Mouse (Mus musculus) limb, embryonic 10.5 days (tissue): ENCODE results near the gene Rgs13. TPM values are rescaled to one million over a fixed set of nuclear protein-coding genes. Genes with fewer than 3 reads are reported as not detected.
"Not testable (repeated sequence)": the region's sequence is repeated elsewhere in the genome, so short reads cannot be mapped to it uniquely, and the experiment has no call there.

Source experiments
- DNase-seq: peaks from one replicate; pipeline ENCODE4 v3.0.0-alpha.2; 2017; ENCODE audit warnings: low spot score
- H3K27ac ChIP-seq: fragments of 300-500 bp; sonication (generic); 2 replicates; pipeline ENCODE4 v1.5.1; 2016; ENCODE audit warnings: mild to moderate bottlenecking
- H3K27me3 ChIP-seq: fragments of 300-500 bp; sonication (generic); 2 replicates; pipeline ENCODE4 v1.6.1; 2016; ENCODE audit warnings: low read depth, mild to moderate bottlenecking; ENCODE audit not compliant: poor library complexity, severe bottlenecking
- H3K36me3 ChIP-seq: fragments of 300-500 bp; sonication (generic); 2 replicates; pipeline ENCODE4 v1.6.1; 2016; ENCODE audit warnings: mild to moderate bottlenecking, moderate library complexity
- H3K4me1 ChIP-seq: fragments of 300-500 bp; sonication (generic); 2 replicates; pipeline ENCODE4 v1.6.1; 2016
- H3K4me3 ChIP-seq: fragments of 300-500 bp; sonication (generic); 2 replicates; pipeline ENCODE4 v1.5.1; 2016; ENCODE audit warnings: mild to moderate bottlenecking, moderate library complexity
- H3K9me3 ChIP-seq: fragments of 300-500 bp; sonication (generic); replicated peaks from 2 replicates; pipeline ENCODE4 v1.6.1; 2016; ENCODE audit warnings: mild to moderate bottlenecking
- WGBS: fragments of 180-500 bp; shearing (Covaris S2); methylation state at CpG from one replicate; pipeline ENCODE4 v1.1.7; 2016; 5-methylcytosine and 5-hydroxymethylcytosine counted together
- polyA plus RNA-seq: library from polyadenylated mRNA; unstranded; fragments of >200 nt; fragmentation: Nextera tagmentation; extraction: Ambion mirVana; gene quantifications from 2 replicates; pipeline ENCODE4 v1.2.1, GENCODE M21; 2016

Rgs13 gene
- polyA plus RNA-seq, 1 experiment from 2014 or later, result not detected

GRCm38 (mm10) chr1:144178281-144178957 lies 1.2 kb upstream of the Rgs13 start:
- no peak overlapping the region for H3K27ac ChIP-seq
- H3K27me3 ChIP-seq, result no peaks in the 10 kb centered on the region
- DNase-seq, result no peak
- H3K9me3 ChIP-seq, result no peaks in the 10 kb centered on the region
- WGBS, result 84% methylated on average over 9 of the region's 9 CpGs
- no peaks in the 10 kb centered on the region for H3K4me1 ChIP-seq
- no peaks in the 10 kb centered on the region for H3K36me3 ChIP-seq
- H3K4me3 ChIP-seq, result no peak overlapping the region

GRCm38 (mm10) chr1:144177620-144178019 lies 448 bp upstream of the Rgs13 start:
- no peaks in the 10 kb centered on the region for H3K4me1 ChIP-seq
- no peaks in the 10 kb centered on the region for H3K9me3 ChIP-seq
- no peaks in the 10 kb centered on the region for H3K27me3 ChIP-seq
- H3K4me3 ChIP-seq, result no peak overlapping the region
- H3K27ac ChIP-seq, result no peak overlapping the region
- H3K36me3 ChIP-seq, result no peaks in the 10 kb centered on the region
- no peak for DNase-seq

GRCm38 (mm10) chr1:144174760-144175159 lies 2.4 kb downstream of the Rgs13 start:
- no peaks in the 10 kb centered on the region for H3K9me3 ChIP-seq
- WGBS, result 92% methylated on average over 6 of the region's 6 CpGs
- DNase-seq, result no peak
- no peak overlapping the region for H3K27ac ChIP-seq
- no peak overlapping the region for H3K4me3 ChIP-seq
- H3K27me3 ChIP-seq, result no peaks in the 10 kb centered on the region
- H3K36me3 ChIP-seq, result no peaks in the 10 kb centered on the region
- no peaks in the 10 kb centered on the region for H3K4me1 ChIP-seq

GRCm38 (mm10) chr1:144173568-144174036 lies 3.6 kb downstream of the Rgs13 start:
- Histone ChIP-seq H3K9me3 (no peaks in the 10 kb centered on the region), H3K27ac (no peak overlapping the region)
- 77% methylated on average over 2 of the region's 2 CpGs for WGBS

GRCm38 (mm10) chr1:144168921-144169320 lies 8.3 kb downstream of the Rgs13 start:
- H3K36me3 ChIP-seq, result no peaks in the 10 kb centered on the region
- no peaks in the 10 kb centered on the region for H3K27me3 ChIP-seq
- H3K4me1 ChIP-seq, result no peaks in the 10 kb centered on the region
- H3K4me3 ChIP-seq, result no peak overlapping the region
- 91% methylated on average over 4 of the region's 4 CpGs for whole genome bisulfite sequencing
- no peak for DNase-seq
- no peak overlapping the region for H3K27ac ChIP-seq
- no peaks in the 10 kb centered on the region for H3K9me3 ChIP-seq

More at GRCm38 (mm10) chr1:144173568-144174036, 3.6 kb downstream of the Rgs13 start:
- Histone ChIP-seq H3K36me3 (no peaks in the 10 kb centered on the region), H3K4me1 (no peaks in the 10 kb centered on the region), H3K27me3 (no peaks in the 10 kb centered on the region), H3K4me3 (no peak overlapping the region)
- DNase-seq, result no peak

GRCm38 (mm10) chr1:144167761-144168160 lies 9.4 kb downstream of the Rgs13 start:
- Histone ChIP-seq H3K9me3 (no peaks in the 10 kb centered on the region), H3K4me3 (no peak overlapping the region), H3K27ac (no peak overlapping the region), H3K27me3 (no peaks in the 10 kb centered on the region), H3K36me3 (no peaks in the 10 kb centered on the region), H3K4me1 (no peaks in the 10 kb centered on the region)
- DNase-seq, result no peak
- WGBS, result 79% methylated on average over 1 of the region's 1 CpGs

GRCm38 (mm10) chr1:144166897-144167296 lies 10.3 kb downstream of the Rgs13 start:
- H3K27ac ChIP-seq, result no peak overlapping the region
- H3K9me3 ChIP-seq, result no peaks in the 10 kb centered on the region
- H3K4me3 ChIP-seq, result no peak overlapping the region
- H3K36me3 ChIP-seq, result no peaks in the 10 kb centered on the region
- no peaks in the 10 kb centered on the region for H3K4me1 ChIP-seq
- no peaks in the 10 kb centered on the region for H3K27me3 ChIP-seq
- DNase-seq, result no peak
- WGBS, result 83% methylated on average over 5 of the region's 5 CpGs

GRCm38 (mm10) chr1:144166275-144166674 lies 10.9 kb downstream of the Rgs13 start:
- Histone ChIP-seq H3K36me3 (no peaks in the 10 kb centered on the region), H3K27ac (no peak overlapping the region), H3K4me3 (no peak overlapping the region), H3K9me3 (no peaks in the 10 kb centered on the region), H3K4me1 (no peaks in the 10 kb centered on the region), H3K27me3 (no peaks in the 10 kb centered on the region)
- 91% methylated on average over 2 of the region's 2 CpGs for WGBS
- no peak for DNase-seq

- Histone ChIP-seq H3K27ac (no peak overlapping the region), H3K9me3 (no peaks in the 10 kb centered on the region), H3K4me1 (no peaks in the 10 kb centered on the region), H3K27me3 (no peaks in the 10 kb centered on the region), H3K4me3 (no peak overlapping the region), H3K36me3 (no peaks in the 10 kb centered on the region)
- DNase-seq, result no peak
- WGBS, result 47% methylated on average over 1 of the region's 1 CpGs
Observed at GRCm38 (mm10) chr1:144152526-144152925, 24.6 kb downstream of the Rgs13 start.

- H3K27ac ChIP-seq, result no peak overlapping the region
- WGBS, result 80% methylated on average over 1 of the region's 1 CpGs
- H3K36me3 ChIP-seq, result no peaks in the 10 kb centered on the region
- H3K9me3 ChIP-seq, result no peaks in the 10 kb centered on the region
- no peak for DNase-seq
- H3K4me1 ChIP-seq, result no peaks in the 10 kb centered on the region
- H3K27me3 ChIP-seq, result no peaks in the 10 kb centered on the region
- no peak overlapping the region for H3K4me3 ChIP-seq
Observed at GRCm38 (mm10) chr1:144152184-144152525, 25.0 kb downstream of the Rgs13 start.

- Histone ChIP-seq H3K36me3 (no peaks in the 10 kb centered on the region), H3K27ac (no peak overlapping the region), H3K4me3 (no peak overlapping the region), H3K9me3 (no peaks in the 10 kb centered on the region), H3K4me1 (no peaks in the 10 kb centered on the region), H3K27me3 (no peaks in the 10 kb centered on the region)
- 80% methylated on average over 5 of the region's 5 CpGs for WGBS
- no peak for DNase-seq
Observed at GRCm38 (mm10) chr1:144151401-144152183, 25.6 kb downstream of the Rgs13 start.

- Histone ChIP-seq H3K27ac (no peak overlapping the region), H3K9me3 (no peaks in the 10 kb centered on the region), H3K4me3 (no peak overlapping the region), H3K36me3 (no peaks in the 10 kb centered on the region), H3K27me3 (no peaks in the 10 kb centered on the region), H3K4me1 (no peaks in the 10 kb centered on the region)
- 88% methylated on average over 3 of the region's 3 CpGs for WGBS
- DNase-seq, result no peak
Observed at GRCm38 (mm10) chr1:144149997-144150396, 27.2 kb downstream of the Rgs13 start.

GRCm38 (mm10) chr1:144141398-144141797 lies 35.8 kb downstream of the Rgs13 start:
- H3K36me3 ChIP-seq, H3K27ac ChIP-seq, H3K27me3 ChIP-seq, H3K4me3 ChIP-seq, DNase-seq, H3K9me3 ChIP-seq, H3K4me1 ChIP-seq: not testable (repeated sequence)
- 90% methylated on average over 2 of the region's 2 CpGs for WGBS
